9 mouse cellular contexts compared by ENCODE assay signal in the genomic region with DNA sequence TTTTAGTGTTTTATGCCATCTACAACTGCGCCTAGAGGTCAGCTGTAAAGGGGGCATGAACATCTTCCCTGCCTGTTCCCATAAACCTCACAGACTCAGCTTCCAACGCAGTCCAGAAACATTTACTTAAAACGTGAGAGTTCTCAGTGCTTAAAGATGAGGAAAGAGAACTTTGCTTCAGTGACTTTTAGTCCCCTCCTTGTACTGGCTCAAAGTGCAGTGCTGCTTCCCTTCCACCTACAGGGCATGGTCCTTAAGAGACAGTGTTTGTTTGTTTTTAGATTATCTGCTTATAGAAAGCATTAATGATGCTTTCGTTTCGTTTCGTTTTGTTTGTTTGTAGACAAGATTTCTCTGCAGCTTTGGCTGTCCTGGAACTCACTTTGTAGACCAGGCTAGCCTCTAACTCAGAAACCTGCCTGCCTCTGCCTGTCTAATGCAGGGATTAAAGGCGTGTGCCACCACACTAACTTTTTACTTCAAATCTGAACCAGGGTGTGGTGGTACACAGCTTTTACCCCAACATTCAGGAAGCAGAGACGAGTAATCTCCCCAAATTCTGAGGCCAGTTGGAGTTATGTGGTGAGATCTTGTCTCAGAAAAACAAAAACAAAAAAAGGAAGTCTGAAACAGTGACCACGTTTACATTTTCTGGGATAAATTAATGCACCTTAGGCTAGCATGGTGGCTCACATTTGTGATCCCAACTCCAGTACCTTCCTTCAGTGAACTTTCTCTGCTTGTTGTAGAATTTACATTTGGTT. TPM values are rescaled to one million over a fixed set of nuclear protein-coding genes. Genes with fewer than 3 reads are reported as not detected.
A peak's percentile ranks its signal among the peaks of the same experiment; 100 is the strongest.
DNase-seq lines count a peak whose midpoint lies in the region; ATAC-seq and TF ChIP-seq lines count a peak whose summit lies in the region.
"Had no signal": no experiment of that assay in that cellular context is flagged by ENCODE, and none has a peak within 500 bp of the region (broad histone marks: within the 10 kb centered on the region; RNA-seq: fewer than 3 reads in every experiment).

No protein-coding gene starts in this region.

- no peak overlapping the region for H3K27ac ChIP-seq in heart, embryonic 15.5 days
- 0 out of 2 replicates have a peak overlapping the region, but pooled peaks have one; percentile 5 for H3K27ac ChIP-seq in MEL (ENCODE audit: control insufficient read depth, low read depth, low read length)
- no peak overlapping the region for H3K27ac ChIP-seq in hindbrain, embryonic 13.5 days
- no peak overlapping the region for H3K27ac ChIP-seq in midbrain, embryonic 13.5 days

- TF ChIP-seq EP300 in MEL (IDR thresholded peaks at IDR 0.05; ENCODE audit: low read depth in 1 of 2, low read length in 2 of 2) = peak; percentile 47 to 52; a peak in 3 of 4 replicates

- peaks cover 40% of the 10 kb centered on the region for H3K79me2 ChIP-seq in MEL (ENCODE audit: control insufficient read depth, insufficient read depth, low read length, poor library complexity)

- H3K36me3 ChIP-seq in heart, embryonic 15.5 days = peaks cover under 1% of the 10 kb centered on the region
- peaks cover 7 to 26% of the 10 kb centered on the region in 2 experiments for H3K36me3 ChIP-seq in MEL (ENCODE audit: control insufficient read depth in 1 of 2, insufficient read depth in 2 of 2, low read length in 2 of 2)
- no peaks in the 10 kb centered on the region for H3K36me3 ChIP-seq in hindbrain, embryonic 13.5 days
- H3K36me3 ChIP-seq in midbrain, embryonic 13.5 days = peaks cover 5% of the 10 kb centered on the region; the same call in 1 of the 2 replicates

- H3K4me1 ChIP-seq in heart, embryonic 15.5 days (replicated peaks) = peaks cover 10% of the 10 kb centered on the region
- peaks cover 2 to 17% of the 10 kb centered on the region in 2 experiments for H3K4me1 ChIP-seq in MEL (ENCODE audit: control insufficient read depth in 1 of 2, insufficient read depth in 2 of 2, low read length in 2 of 2)
- H3K4me1 ChIP-seq in hindbrain, embryonic 13.5 days (replicated peaks) = peaks cover 22% of the 10 kb centered on the region
- H3K4me1 ChIP-seq in midbrain, embryonic 13.5 days (replicated peaks) = peaks cover 24% of the 10 kb centered on the region

- intact Hi-C loops in heart, postnatal 36 days (cut with DNase I) = loop anchor here (2.0 kb wide), 1 partner anchor 64 kb away; a partner anchor contains a TSS

- peak overlapping the region; percentile 70 for H3K4me3 ChIP-seq in heart, embryonic 15.5 days
- peak overlapping the region; percentile 94 to 99 for H3K4me3 ChIP-seq in MEL (ENCODE audit: control insufficient read depth in 1 of 2, insufficient read depth in 1 of 2, low read depth in 2 of 2, low read length in 2 of 2)
- H3K4me3 ChIP-seq in hindbrain, embryonic 13.5 days = peak overlapping the region; percentile 94
- H3K4me3 ChIP-seq in midbrain, embryonic 13.5 days (replicated peaks) = peak overlapping the region; percentile 95

- WGBS in heart, embryonic 15.5 days = 47% methylated on average over 9 of the region's 9 CpGs
- 69% methylated on average over 9 of the region's 9 CpGs for WGBS in hindbrain, embryonic 13.5 days
- 73% methylated on average over 9 of the region's 9 CpGs for WGBS in midbrain, embryonic 13.5 days

- TF ChIP-seq POLR2A in MEL (IDR thresholded peaks at IDR 0.05; ENCODE audit: control insufficient read depth in 1 of 2, insufficient read depth in 1 of 2, low read depth in 1 of 2, low read length in 2 of 2, poor library complexity in 1 of 2) = no peak

- no peak for DNase-seq in heart, postnatal 36 days
- DNase-seq in MEL (ENCODE audit: low read depth, low spot score) = peak; percentile 63
- no peak for DNase-seq in cerebellum, postnatal 4 days (ENCODE audit: low spot score in 2 of 2)
- DNase-seq in frontal cortex, adult 2 months (ENCODE audit: extremely low spot score in 1 of 2, low spot score in 1 of 2) = no peak
- DNase-seq: thymus, postnatal 36 days had no signal

- no peak for ATAC-seq in heart, embryonic 15.5 days (replicated peaks; ENCODE audit: insufficient number of reproducible peaks, insufficient read depth, low FRiP score, low read depth)
- no peak for ATAC-seq in hindbrain, embryonic 13.5 days (ENCODE audit: low FRiP score)
- no peak for ATAC-seq in midbrain, embryonic 13.5 days
- ATAC-seq in activated CD4-positive, CD25-positive, alpha-beta regulatory T cell, adult 4 months = no peak

- no peaks in the 10 kb centered on the region for H3K27me3 ChIP-seq in heart, embryonic 15.5 days
- H3K27me3 ChIP-seq in MEL (ENCODE audit: control insufficient read depth in 1 of 2, insufficient read depth in 2 of 2, low read length in 2 of 2) = no peaks in the 10 kb centered on the region
- no peaks in the 10 kb centered on the region for H3K27me3 ChIP-seq in hindbrain, embryonic 13.5 days
- H3K27me3 ChIP-seq in midbrain, embryonic 13.5 days = no peaks in the 10 kb centered on the region

- peak overlapping the region; percentile 86 for H3K9ac ChIP-seq in heart, embryonic 15.5 days
- peak overlapping the region; percentile 99 for H3K9ac ChIP-seq in MEL (ENCODE audit: control insufficient read depth, low read depth, low read length, poor library complexity, severe bottlenecking)
- H3K9ac ChIP-seq in hindbrain, embryonic 13.5 days = peak overlapping the region; percentile 97
- H3K9ac ChIP-seq in midbrain, embryonic 13.5 days (replicated peaks) = peak overlapping the region; percentile 98

- H3K9me3 ChIP-seq in heart, embryonic 15.5 days (replicated peaks) = no peaks in the 10 kb centered on the region
- H3K9me3 ChIP-seq in MEL (replicated peaks; ENCODE audit: insufficient read depth, low read length) = no peaks in the 10 kb centered on the region
- no peaks in the 10 kb centered on the region for H3K9me3 ChIP-seq in hindbrain, embryonic 13.5 days
- no peaks in the 10 kb centered on the region for H3K9me3 ChIP-seq in midbrain, embryonic 13.5 days

- TF ChIP-seq CTCF in MEL (IDR thresholded peaks at IDR 0.05 in 2 of 3, conservative IDR thresholded peaks at IDR 0.05 in 1 of 3; ENCODE audit: control insufficient read depth in 1 of 3, insufficient read depth in 1 of 3, low read depth in 2 of 3, low read length in 3 of 3, poor library complexity in 1 of 3, severe bottlenecking in 1 of 3) = no peak

- H3K4me2 ChIP-seq in heart, embryonic 15.5 days = peak overlapping the region; percentile 71
- peak overlapping the region; percentile 84 for H3K4me2 ChIP-seq in hindbrain, embryonic 13.5 days
- H3K4me2 ChIP-seq in midbrain, embryonic 13.5 days (replicated peaks) = peak overlapping the region; percentile 80

- TF ChIP-seq RAD21 in MEL (IDR thresholded peaks at IDR 0.05; ENCODE audit: low read depth, low read length) = no peak

TF ChIP-seq in MEL, 35 proteins besides CTCF, POLR2A, EP300 and RAD21:
- no peak for TF ChIP-seq TCF12 (IDR thresholded peaks at IDR 0.05; ENCODE audit: low read depth, low read length)
- peak; percentile 43; the same call in 1 of the 2 replicates for TF ChIP-seq GATA1 (IDR thresholded peaks at IDR 0.05; ENCODE audit: low read depth, low read length)
- 0 out of 2 replicates have a peak, but pooled peaks have one; percentile 17 for TF ChIP-seq TBP (IDR thresholded peaks at IDR 0.05; ENCODE audit: low read depth, low read length)
- peak; percentile 83; the same call in 1 of the 2 replicates for TF ChIP-seq RCOR1 (IDR thresholded peaks at IDR 0.05; ENCODE audit: low read depth, low read length)
- no peak for TF ChIP-seq TAL1 (IDR thresholded peaks at IDR 0.05; ENCODE audit: low read length)
- peak; percentile 24; the same call in 1 of the 2 replicates for TF ChIP-seq ETS1 (IDR thresholded peaks at IDR 0.05; ENCODE audit: low read depth, low read length)
- TF ChIP-seq MYC (IDR thresholded peaks at IDR 0.05; ENCODE audit: low read depth, low read length) = peak; percentile 72; the same call in 1 of the 2 replicates
- TF ChIP-seq SIN3A (IDR thresholded peaks at IDR 0.05; ENCODE audit: low read length) = peak; percentile 59; the same call in 1 of the 2 replicates

RNA-seq across cellular contexts. Expression of a gene that starts 1.6 kb away (rescaled TPM):
- 8.3 and 9.3 TPM in 2 replicates for polyA plus RNA-seq in heart, embryonic 15.5 days (2015; fragmentation: Nextera tagmentation; extraction: Ambion mirVana)
- 10 to 100 TPM; 21.9 to 24.3 TPM for total RNA-seq in heart, postnatal 36 days (2021)
- 18.7 and 20.7 TPM in 2 replicates for total RNA-seq in MEL (2012; rRNA removed)
- polyA plus RNA-seq in MEL (2012; ENCODE audit: insufficient read depth in 1 of 2, insufficient read length in 2 of 2, low read depth in 1 of 2, low replicate concordance in 2 of 2, missing spikeins in 1 of 2) = 10 to 100 TPM; 12.0 to 19.6 TPM
- 22.8 and 23.2 TPM in 2 replicates for polyA plus RNA-seq in hindbrain, embryonic 13.5 days (2015; fragmentation: Nextera tagmentation; extraction: Ambion mirVana)
- polyA plus RNA-seq in midbrain, embryonic 13.5 days (2015; fragmentation: Nextera tagmentation; extraction: Ambion mirVana) = 22.4 and 23.6 TPM in 2 replicates
- 1 to 10 TPM; 7.7 to 8.5 TPM for polyA plus RNA-seq in activated CD4-positive, CD25-positive, alpha-beta regulatory T cell, adult 4 months (2017; shearing (Covaris generic))
- 22.2 and 22.8 TPM in 2 replicates for polyA plus RNA-seq in frontal cortex, adult 2 months (2012; rRNA removed)

RNA-seq across cellular contexts. Expression of a gene that starts 27.8 kb away (rescaled TPM):
- 0.18 TPM in 1 of 2 replicates, not detected in the other for polyA plus RNA-seq in heart, embryonic 15.5 days (2015; fragmentation: Nextera tagmentation; extraction: Ambion mirVana)
- not detected for total RNA-seq in heart, postnatal 36 days (2021)
- total RNA-seq in MEL (2012; rRNA removed) = not detected in 2 replicates
- not detected for polyA plus RNA-seq in MEL (2012; ENCODE audit: insufficient read depth in 1 of 2, insufficient read length in 2 of 2, low read depth in 1 of 2, low replicate concordance in 2 of 2, missing spikeins in 1 of 2)
- 15.1 and 19.0 TPM in 2 replicates for polyA plus RNA-seq in hindbrain, embryonic 13.5 days (2015; fragmentation: Nextera tagmentation; extraction: Ambion mirVana)
- 8.6 and 13.2 TPM in 2 replicates for polyA plus RNA-seq in midbrain, embryonic 13.5 days (2015; fragmentation: Nextera tagmentation; extraction: Ambion mirVana)
- not detected for polyA plus RNA-seq in activated CD4-positive, CD25-positive, alpha-beta regulatory T cell, adult 4 months (2017; shearing (Covaris generic))
- polyA plus RNA-seq in frontal cortex, adult 2 months (2012; rRNA removed) = 64.2 and 74.0 TPM in 2 replicates
